Comparison of ENCODE assay signal across 26 mouse cellular contexts in genomic region chr1:195221781-195222180, GRCm38 (mm10). TPM values are rescaled to one million over a fixed set of nuclear protein-coding genes. Genes with fewer than 3 reads are reported as not detected.
A peak's percentile ranks its signal among the peaks of the same experiment; 100 is the strongest.
DNase-seq lines count a peak whose midpoint lies in the region; ATAC-seq lines count a peak whose summit lies in the region.
"Had no signal": no experiment of that assay in that cellular context is flagged by ENCODE, and none has a peak within 500 bp of the region (broad histone marks: within the 10 kb centered on the region; RNA-seq: fewer than 3 reads in every experiment).

No protein-coding gene starts in this region.

- no peak overlapping the region for H3K4me2 ChIP-seq in liver, embryonic 16.5 days (ENCODE audit: low read depth, low read length)
- no peak overlapping the region for H3K4me2 ChIP-seq in liver, embryonic 12.5 days
- H3K4me2 ChIP-seq: embryonic facial prominence, embryonic 12.5 days; forebrain, embryonic 13.5 days; forebrain, embryonic 15.5 days had no signal

- no peaks in the 10 kb centered on the region for H3K4me1 ChIP-seq in liver, embryonic 16.5 days (ENCODE audit: control insufficient read depth, low read depth, low read length)
- H3K4me1 ChIP-seq in liver, embryonic 12.5 days: no peaks in the 10 kb centered on the region
- H3K4me1 ChIP-seq: embryonic facial prominence, embryonic 10.5 days; embryonic facial prominence, embryonic 12.5 days; forebrain, embryonic 13.5 days; forebrain, embryonic 15.5 days had no signal

- no peaks in the 10 kb centered on the region for H3K27me3 ChIP-seq in liver, embryonic 16.5 days (ENCODE audit: control insufficient read depth, insufficient read depth, low read depth, low read length)
- no peaks in the 10 kb centered on the region for H3K27me3 ChIP-seq in liver, embryonic 12.5 days (replicated peaks)
- H3K27me3 ChIP-seq: CH12.LX; embryonic facial prominence, embryonic 12.5 days; forebrain, embryonic 13.5 days; forebrain, embryonic 15.5 days had no signal

- no peak overlapping the region for H3K9ac ChIP-seq in liver, embryonic 16.5 days (ENCODE audit: low read depth, low read length)
- H3K9ac ChIP-seq in liver, embryonic 12.5 days: no peak overlapping the region
- H3K9ac ChIP-seq: embryonic facial prominence, embryonic 12.5 days; forebrain, embryonic 13.5 days; forebrain, embryonic 15.5 days; forebrain, postnatal 0 days had no signal

- no peak overlapping the region for H3K4me3 ChIP-seq in liver, embryonic 16.5 days (ENCODE audit: low read depth, low read length)
- no peak overlapping the region for H3K4me3 ChIP-seq in liver, embryonic 12.5 days
- H3K4me3 ChIP-seq: embryonic facial prominence, embryonic 10.5 days; embryonic facial prominence, embryonic 12.5 days; forebrain, embryonic 13.5 days; forebrain, embryonic 15.5 days had no signal

- ATAC-seq in liver, embryonic 16.5 days (ENCODE audit: low read depth): peak; percentile 19; the same call in 1 of the 2 replicates
- no peak for ATAC-seq in liver, embryonic 12.5 days
- ATAC-seq: activated CD4-positive, CD25-positive, alpha-beta regulatory T cell, adult 4 months; CD4-positive, CD25-positive, alpha-beta regulatory T cell, adult 4 months; forebrain, embryonic 13.5 days; forebrain, embryonic 15.5 days; forebrain, postnatal 0 days; Patski had no signal

- H3K27ac ChIP-seq in liver, embryonic 16.5 days (ENCODE audit: low read length): no peak overlapping the region
- no peak overlapping the region for H3K27ac ChIP-seq in liver, embryonic 12.5 days
- H3K27ac ChIP-seq: embryonic facial prominence, embryonic 10.5 days; embryonic facial prominence, embryonic 12.5 days; forebrain, embryonic 13.5 days; forebrain, embryonic 15.5 days had no signal

- 42% methylated on average over 2 of the region's 2 CpGs for WGBS in liver, embryonic 16.5 days (ENCODE audit: insufficient replicate concordance)
- 44% methylated on average over 2 of the region's 2 CpGs for WGBS in liver, embryonic 12.5 days (ENCODE audit: insufficient replicate concordance)

- peak; percentile 6 for DNase-seq in embryo, embryonic 10.5 days (ENCODE audit: low spot score)
- no peak for DNase-seq in embryo, embryonic 9.5 days (ENCODE audit: extremely low spot score)
- peak; percentile 6 for DNase-seq in kidney, adult 9 months
- DNase-seq in kidney, postnatal 25 days: no peak
- DNase-seq: adrenal gland, adult 8-10 months; adrenal gland, postnatal 14 days; adrenal gland, postnatal 36 days; B cell, adult 2 months; cerebellum, adult 11-12 months; cerebellum, adult 2 months; cerebellum, adult 9-10 months; cerebellum, postnatal 10 days; cerebellum, postnatal 25 days; embryo, embryonic 11 days; forebrain, postnatal 0 days had no signal

- H3K36me3 ChIP-seq in liver, embryonic 16.5 days (ENCODE audit: control insufficient read depth, insufficient read depth): no peaks in the 10 kb centered on the region
- no peaks in the 10 kb centered on the region for H3K36me3 ChIP-seq in liver, embryonic 12.5 days
- H3K36me3 ChIP-seq: embryonic facial prominence, embryonic 10.5 days; embryonic facial prominence, embryonic 12.5 days; forebrain, embryonic 15.5 days; G1E had no signal

- H3K9me3 ChIP-seq in liver, embryonic 16.5 days (replicated peaks; ENCODE audit: control insufficient read depth, low read length): no peaks in the 10 kb centered on the region
- no peaks in the 10 kb centered on the region for H3K9me3 ChIP-seq in liver, embryonic 12.5 days (replicated peaks)
- H3K9me3 ChIP-seq: embryonic facial prominence, embryonic 10.5 days; embryonic facial prominence, embryonic 12.5 days; forebrain, embryonic 13.5 days; forebrain, embryonic 15.5 days; G1E had no signal

RNA-seq across cellular contexts. Expression of gene Cr2, which starts 45.3 kb away (rescaled TPM):
- polyA plus RNA-seq in liver, embryonic 16.5 days (2015; fragmentation: Nextera tagmentation; extraction: Ambion mirVana): 0.11 and 0.13 TPM in 2 replicates
- polyA plus RNA-seq in liver, embryonic 12.5 days (2016; fragmentation: Nextera tagmentation; extraction: Ambion mirVana): 0.10 TPM in 1 of 2 replicates, not detected in the other
- polyA plus RNA-seq: G1E had no signal

Comparison
In these comparisons a context has a peak if more than half of its experiments do, and no peak if none do; other contexts are left out.
1. DNase-seq: peak in embryo, embryonic 10.5 days (single experiment) and kidney, adult 9 months (single experiment); none in embryo, embryonic 9.5 days (single experiment) and kidney, postnatal 25 days (0 of 2).